Mouse (Mus musculus) forebrain, embryonic 15.5 days (tissue): ENCODE measurements around the gene Psme2b. TPM values are rescaled to one million over a fixed set of nuclear protein-coding genes. Genes with fewer than 3 reads are reported as not detected.
"Not testable (repeated sequence)": the region's sequence is repeated elsewhere in the genome, so short reads cannot be mapped to it uniquely, and the experiment has no call there.

Experiments
- ATAC-seq: fragments of 200-750 bp; cut with Nextera tagmentation; replicated peaks from 2 replicates; pipeline ENCODE4 v1.8.0; 2017; ENCODE audit warnings: mild to moderate bottlenecking, moderate TSS enrichment, moderate library complexity
- H3K27ac ChIP-seq: fragments of 300-500 bp; sonication (generic); replicated peaks from 2 replicates; pipeline ENCODE4 v1.5.1; 2015; ENCODE audit warnings: mild to moderate bottlenecking, inconsistent platforms
- H3K27me3 ChIP-seq: fragments of 300-500 bp; sonication (generic); 2 replicates; pipeline ENCODE4 v1.6.1; 2015; ENCODE audit warnings: inconsistent platforms
- H3K36me3 ChIP-seq: fragments of 300-500 bp; sonication (generic); 2 replicates; pipeline ENCODE4 v1.6.1; 2015; ENCODE audit warnings: mild to moderate bottlenecking, inconsistent platforms
- H3K4me1 ChIP-seq: fragments of 300-500 bp; sonication (generic); 2 replicates; pipeline ENCODE4 v1.6.1; 2015; ENCODE audit warnings: inconsistent platforms
- H3K4me2 ChIP-seq: fragments of 300-500 bp; sonication (generic); replicated peaks from 2 replicates; pipeline ENCODE4 v1.6.1; 2015; ENCODE audit warnings: mild to moderate bottlenecking, inconsistent platforms
- H3K4me3 ChIP-seq: fragments of 300-500 bp; sonication (generic); 2 replicates; pipeline ENCODE4 v1.5.1; 2015; ENCODE audit warnings: mild to moderate bottlenecking, inconsistent platforms
- H3K9ac ChIP-seq: fragments of 300-500 bp; sonication (generic); replicated peaks from 2 replicates; pipeline ENCODE4 v1.6.1; 2015; ENCODE audit warnings: mild to moderate bottlenecking, inconsistent platforms
- H3K9me3 ChIP-seq: fragments of 300-500 bp; sonication (generic); 2 replicates; pipeline ENCODE4 v1.6.1; 2016; ENCODE audit warnings: inconsistent platforms
- WGBS: fragments of 180-500 bp; shearing (Covaris S2); methylation state at CpG from one replicate; pipeline ENCODE4 v1.1.7; 2015; ENCODE audit warnings: mixed read lengths; 5-methylcytosine and 5-hydroxymethylcytosine counted together
- polyA plus RNA-seq: library from polyadenylated mRNA; unstranded; fragments of >200 nt; fragmentation: Nextera tagmentation; extraction: Ambion mirVana; gene quantifications from 2 replicates; pipeline ENCODE4 v1.2.1, GENCODE M21; 2015

Gene Psme2b
- polyA plus RNA-seq: 1.3 and 1.5 TPM in 2 replicates

DNA sequence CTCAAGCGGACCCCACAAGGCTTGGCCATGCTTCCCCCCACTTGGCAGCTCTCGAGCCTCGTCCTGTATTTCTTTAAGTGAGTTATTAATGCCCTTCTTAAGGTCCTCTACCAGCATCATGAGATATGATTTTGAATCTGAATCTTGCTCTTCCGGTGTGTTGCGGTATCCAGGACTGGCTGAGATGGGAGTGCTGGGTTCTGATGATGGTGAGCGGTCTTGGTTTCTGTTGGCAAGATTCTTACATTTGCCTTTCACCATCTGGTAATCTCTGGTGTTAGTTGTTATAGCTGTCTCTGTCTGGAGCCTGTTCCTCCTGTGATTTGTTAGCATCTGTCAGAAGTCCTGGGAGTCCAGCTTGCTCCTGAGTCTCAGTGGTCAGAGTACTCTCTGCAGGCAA lies at the start of gene Psme2b:
TSS of gene Psme2b (minus strand) at position 101 of the 400 bp plus-strand sequence.
- H3K27me3 ChIP-seq, H3K27ac ChIP-seq, H3K4me1 ChIP-seq, H3K4me3 ChIP-seq, ATAC-seq, H3K4me2 ChIP-seq, H3K9me3 ChIP-seq, H3K9ac ChIP-seq, H3K36me3 ChIP-seq: not testable (repeated sequence)
- WGBS: 94% methylated on average over 6 of the region's 6 CpGs

DNA sequence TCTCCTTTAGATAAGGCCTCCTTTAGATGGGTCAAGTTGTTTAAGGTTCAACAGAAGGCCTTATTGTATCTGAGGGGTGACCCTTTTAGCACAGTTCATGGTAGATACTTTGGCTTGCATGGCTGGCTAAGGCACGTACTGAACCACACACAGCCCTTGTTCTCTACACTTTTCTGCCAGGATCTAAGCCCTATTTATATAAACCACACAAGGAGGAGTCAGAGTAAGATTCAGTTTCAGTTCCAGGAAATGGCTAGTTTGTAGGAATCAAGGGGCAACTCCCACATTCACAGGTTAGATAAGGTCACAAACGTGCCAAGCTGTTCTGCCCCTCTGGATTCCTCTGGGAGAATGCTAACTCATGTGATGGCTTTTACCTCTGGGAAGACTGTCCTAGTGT lies 48.0 kb upstream of the Psme2b start, which contains the start of gene Tgtp1:
TSS of gene Tgtp1 (minus strand) at position 155 of the 400 bp plus-strand sequence.
- H3K4me2 ChIP-seq, H3K9me3 ChIP-seq, H3K36me3 ChIP-seq, H3K9ac ChIP-seq, H3K27ac ChIP-seq, ATAC-seq, H3K27me3 ChIP-seq, H3K4me1 ChIP-seq, H3K4me3 ChIP-seq: not testable (repeated sequence)
- 85% methylated on average over 2 of the region's 2 CpGs for WGBS

- 81% methylated on average over 10 of the region's 10 CpGs for WGBS
- H3K27ac ChIP-seq, H3K4me1 ChIP-seq: not testable (repeated sequence)
Measured at GRCm38 (mm10) chr11:48993296-48993695, 47.3 kb upstream of the Psme2b start.

DNA sequence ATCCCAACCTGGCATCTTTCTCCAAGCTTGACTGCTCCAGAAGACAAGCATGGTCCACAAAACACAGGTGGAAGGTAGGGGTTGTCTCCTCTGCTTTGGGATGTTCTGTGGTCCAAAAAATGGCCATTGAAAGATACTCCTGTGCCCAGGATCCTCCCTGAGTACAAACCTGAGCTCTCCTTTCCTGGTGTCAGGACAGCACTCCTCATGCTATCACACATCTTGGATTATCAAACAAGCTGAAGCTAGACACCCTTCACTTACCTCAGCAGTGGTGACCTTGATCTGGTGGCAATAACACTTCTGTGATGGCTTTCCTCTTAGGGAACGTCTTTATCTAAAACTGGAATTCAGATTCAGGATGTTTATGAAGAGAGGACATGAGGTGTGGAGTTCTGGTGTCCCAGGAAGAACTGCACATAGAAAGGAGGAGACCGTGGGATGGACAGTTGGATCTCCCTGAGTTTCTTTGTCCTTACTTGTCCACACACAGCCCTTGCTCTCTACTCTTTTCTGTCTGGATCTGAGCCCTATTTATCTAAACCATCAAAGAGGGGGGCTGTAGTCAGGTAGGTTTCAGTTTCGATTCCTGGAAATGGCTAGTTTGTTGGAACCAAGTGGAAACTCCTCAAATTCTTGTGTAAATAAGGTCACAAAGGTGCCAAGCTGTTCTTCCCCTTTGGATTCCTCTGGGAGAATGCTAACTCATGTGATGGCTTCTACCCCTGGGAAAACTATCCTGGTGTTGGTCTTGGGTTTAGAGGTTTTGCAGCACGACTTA lies 45.9 kb upstream of the Psme2b start, which contains the start of gene Gm12185:
TSS of gene Gm12185 (minus strand) at position 487 of the 781 bp plus-strand sequence.
- H3K36me3 ChIP-seq, H3K9me3 ChIP-seq, H3K9ac ChIP-seq, H3K4me2 ChIP-seq, ATAC-seq, H3K27ac ChIP-seq, H3K4me3 ChIP-seq, H3K4me1 ChIP-seq, H3K27me3 ChIP-seq: not testable (repeated sequence)
- WGBS: 72% methylated on average over 4 of the region's 4 CpGs

More at GRCm38 (mm10) chr11:48993296-48993695, 47.3 kb upstream of the Psme2b start:
- not testable (repeated sequence) for ATAC-seq, H3K9me3 ChIP-seq, H3K27me3 ChIP-seq, H3K36me3 ChIP-seq, H3K9ac ChIP-seq, H3K4me2 ChIP-seq, H3K4me3 ChIP-seq

GRCm38 (mm10) chr11:48989981-48990380 lies 44.0 kb upstream of the Psme2b start:
- not testable (repeated sequence) for H3K4me2 ChIP-seq, H3K9me3 ChIP-seq, H3K27me3 ChIP-seq, H3K36me3 ChIP-seq, H3K27ac ChIP-seq, H3K4me1 ChIP-seq, H3K4me3 ChIP-seq, H3K9ac ChIP-seq, ATAC-seq
- WGBS: 86% methylated on average over 2 of the region's 2 CpGs

DNA sequence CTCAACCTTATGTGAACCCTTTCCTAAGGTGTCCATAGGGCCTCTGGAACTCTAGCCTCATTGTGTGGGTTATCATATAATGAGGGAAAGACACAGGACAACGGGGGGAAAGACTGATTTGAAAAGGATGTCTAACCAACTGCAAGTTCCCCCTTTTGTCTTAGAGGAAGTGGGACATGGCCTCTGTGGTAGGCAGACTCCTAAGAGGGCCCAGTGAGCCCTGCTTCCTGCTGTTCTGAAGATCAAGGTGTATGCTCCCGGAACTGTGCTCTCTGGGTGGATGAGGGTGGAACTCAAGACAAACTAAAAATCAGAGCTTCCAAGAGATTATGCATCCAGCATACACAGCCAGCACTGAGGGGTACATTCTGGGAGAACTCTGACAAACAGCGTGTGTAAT lies 42.2 kb upstream of the Psme2b start:
- not testable (repeated sequence) for H3K9ac ChIP-seq, H3K4me1 ChIP-seq, H3K27ac ChIP-seq, H3K4me2 ChIP-seq, H3K9me3 ChIP-seq, H3K27me3 ChIP-seq, H3K4me3 ChIP-seq, ATAC-seq, H3K36me3 ChIP-seq
- WGBS: 85% methylated on average over 2 of the region's 3 CpGs

- not testable (repeated sequence) for H3K27me3 ChIP-seq, H3K4me1 ChIP-seq, H3K36me3 ChIP-seq, H3K9me3 ChIP-seq, ATAC-seq, H3K9ac ChIP-seq, H3K27ac ChIP-seq, H3K4me2 ChIP-seq, H3K4me3 ChIP-seq
- no CpG with 5 or more reads among the region's 3 CpGs for WGBS
Measured at GRCm38 (mm10) chr11:48982848-48983247, 36.9 kb upstream of the Psme2b start.

GRCm38 (mm10) chr11:48980052-48980451 lies 34.1 kb upstream of the Psme2b start:
- H3K4me1 ChIP-seq, H3K27me3 ChIP-seq, H3K36me3 ChIP-seq, H3K4me3 ChIP-seq, H3K9ac ChIP-seq, H3K27ac ChIP-seq, H3K4me2 ChIP-seq, ATAC-seq, H3K9me3 ChIP-seq: not testable (repeated sequence)
- no CpG with 5 or more reads among the region's 5 CpGs for WGBS

GRCm38 (mm10) chr11:48979251-48979650 lies 33.3 kb upstream of the Psme2b start, which contains the start of gene 9930111J21Rik1:
9930111J21Rik1 (minus strand) TSS chr11:48979398.
- H3K4me2 ChIP-seq, H3K27me3 ChIP-seq, H3K9me3 ChIP-seq, H3K9ac ChIP-seq, H3K27ac ChIP-seq, H3K4me3 ChIP-seq, ATAC-seq, H3K36me3 ChIP-seq, H3K4me1 ChIP-seq: not testable (repeated sequence)
- no CpG with 5 or more reads among the region's 3 CpGs for WGBS

DNA sequence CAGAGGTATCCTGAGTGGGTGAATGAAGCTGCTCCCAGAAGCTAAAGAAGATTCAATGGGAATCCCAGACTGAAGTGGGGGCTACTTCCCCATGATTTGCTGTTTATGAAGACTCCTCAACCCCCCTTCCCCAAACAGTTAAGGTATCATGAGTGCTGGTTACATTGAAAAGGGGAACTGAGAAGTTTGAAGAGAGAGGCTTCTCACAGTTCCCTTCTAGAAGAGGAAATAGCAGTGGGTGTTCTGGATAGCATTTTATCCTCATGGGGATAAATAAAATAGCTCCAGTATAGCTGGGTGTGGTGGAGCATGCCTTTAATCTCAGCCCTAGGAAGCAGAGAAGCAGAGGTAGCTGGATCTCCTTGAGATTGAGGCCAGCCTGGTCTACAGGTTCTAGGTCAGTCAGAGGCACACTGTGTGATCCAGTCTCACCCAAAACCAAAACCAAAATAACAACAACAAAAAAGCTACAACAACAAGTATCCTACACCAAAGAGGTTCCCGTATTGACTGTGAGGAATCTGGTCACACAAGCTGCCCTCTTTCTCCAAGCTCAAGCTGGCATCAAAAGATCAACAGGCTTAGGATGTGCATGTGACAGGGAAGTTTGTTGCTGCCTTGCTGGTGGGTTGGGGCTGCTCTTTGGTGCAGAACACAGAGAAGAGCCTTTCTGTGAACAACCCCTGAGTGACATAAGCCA lies 32.4 kb upstream of the Psme2b start, which contains the start of gene Olfr56:
TSS of gene Olfr56 (plus strand) at position 650 of the 700 bp plus-strand sequence.
- H3K9me3 ChIP-seq, H3K4me3 ChIP-seq, H3K27ac ChIP-seq, H3K9ac ChIP-seq, H3K4me2 ChIP-seq, H3K36me3 ChIP-seq, H3K4me1 ChIP-seq, ATAC-seq, H3K27me3 ChIP-seq: not testable (repeated sequence)
- WGBS: no CpG with 5 or more reads among the region's 1 CpGs

GRCm38 (mm10) chr11:48974686-48975085 lies 28.7 kb upstream of the Psme2b start:
- H3K27ac ChIP-seq, H3K4me1 ChIP-seq, H3K4me2 ChIP-seq, H3K9me3 ChIP-seq, ATAC-seq, H3K36me3 ChIP-seq, H3K9ac ChIP-seq, H3K4me3 ChIP-seq, H3K27me3 ChIP-seq: not testable (repeated sequence)
- no CpG with 5 or more reads among the region's 1 CpGs for WGBS

DNA sequence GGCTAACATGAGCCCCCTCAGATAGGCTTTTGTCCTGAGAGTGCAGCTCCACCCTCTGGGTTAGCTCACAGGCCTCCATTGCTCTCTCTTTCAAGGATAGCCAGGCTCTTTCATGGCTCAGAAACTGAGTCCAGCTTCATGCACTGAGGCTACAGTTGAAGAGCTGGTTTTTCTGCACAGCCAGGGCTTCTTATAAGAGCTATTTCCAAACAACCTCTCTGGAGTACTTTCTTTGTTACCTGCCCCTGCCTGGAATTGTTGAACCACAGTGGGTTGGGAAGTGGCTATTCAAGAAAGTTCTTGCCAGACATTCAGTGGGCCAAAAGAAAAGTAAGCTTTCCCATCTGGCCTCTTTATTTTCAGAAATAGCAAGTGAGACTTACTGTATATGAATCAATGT lies 6.7 kb downstream of the Psme2b start:
- not testable (repeated sequence) for ATAC-seq, H3K4me3 ChIP-seq, H3K9me3 ChIP-seq, H3K36me3 ChIP-seq, H3K27ac ChIP-seq, H3K4me1 ChIP-seq, H3K9ac ChIP-seq, H3K27me3 ChIP-seq, H3K4me2 ChIP-seq
